Mouse (Mus musculus) forebrain, embryonic 13.5 days (tissue): ENCODE data around the gene Cntn1. TPM values are rescaled to one million over a fixed set of nuclear protein-coding genes. Genes with fewer than 3 reads are reported as not detected.

Source experiments
- ATAC-seq: fragments of 200-750 bp; cut with Nextera tagmentation; 2 replicates; pipeline ENCODE4 v1.8.0; 2017
- H3K27ac ChIP-seq: fragments of 300-500 bp; sonication (generic); 2 replicates; pipeline ENCODE4 v1.5.1; 2015; ENCODE audit warnings: inconsistent platforms, mild to moderate bottlenecking, moderate library complexity
- H3K27me3 ChIP-seq: fragments of 300-500 bp; sonication (generic); 2 replicates; pipeline ENCODE4 v1.6.1; 2015; ENCODE audit warnings: mild to moderate bottlenecking, inconsistent platforms
- H3K36me3 ChIP-seq: fragments of 300-500 bp; sonication (generic); 2 replicates; pipeline ENCODE4 v1.6.1; 2015; ENCODE audit warnings: mild to moderate bottlenecking, inconsistent platforms; ENCODE audit not compliant: poor library complexity, severe bottlenecking
- H3K4me1 ChIP-seq: fragments of 300-500 bp; sonication (generic); 2 replicates; pipeline ENCODE4 v1.6.1; 2015; ENCODE audit warnings: inconsistent platforms
- H3K4me2 ChIP-seq: fragments of 300-500 bp; sonication (generic); 2 replicates; pipeline ENCODE4 v1.6.1; 2015; ENCODE audit warnings: inconsistent platforms, mild to moderate bottlenecking, moderate library complexity
- H3K4me3 ChIP-seq: fragments of 300-500 bp; sonication (generic); 2 replicates; pipeline ENCODE4 v1.5.1; 2015; ENCODE audit warnings: mild to moderate bottlenecking, inconsistent platforms
- H3K9ac ChIP-seq: fragments of 300-500 bp; sonication (generic); 2 replicates; pipeline ENCODE4 v1.6.1; 2015; ENCODE audit warnings: mild to moderate bottlenecking, inconsistent platforms
- H3K9me3 ChIP-seq: fragments of 300-500 bp; sonication (generic); replicated peaks from 2 replicates; pipeline ENCODE4 v1.6.1; 2016; ENCODE audit warnings: inconsistent platforms
- WGBS: fragments of 180-500 bp; shearing (Covaris S2); methylation state at CpG from one replicate; pipeline ENCODE4 v1.1.7; 2015; 5-methylcytosine and 5-hydroxymethylcytosine counted together
- polyA plus RNA-seq: library from polyadenylated mRNA; unstranded; fragments of >200 nt; fragmentation: Nextera tagmentation; extraction: Ambion mirVana; gene quantifications from 2 replicates; pipeline ENCODE4 v1.2.1, GENCODE M21; 2015

The Cntn1 gene
- polyA plus RNA-seq, 1 experiment from 2014 or later = 7.6 TPM

DNA sequence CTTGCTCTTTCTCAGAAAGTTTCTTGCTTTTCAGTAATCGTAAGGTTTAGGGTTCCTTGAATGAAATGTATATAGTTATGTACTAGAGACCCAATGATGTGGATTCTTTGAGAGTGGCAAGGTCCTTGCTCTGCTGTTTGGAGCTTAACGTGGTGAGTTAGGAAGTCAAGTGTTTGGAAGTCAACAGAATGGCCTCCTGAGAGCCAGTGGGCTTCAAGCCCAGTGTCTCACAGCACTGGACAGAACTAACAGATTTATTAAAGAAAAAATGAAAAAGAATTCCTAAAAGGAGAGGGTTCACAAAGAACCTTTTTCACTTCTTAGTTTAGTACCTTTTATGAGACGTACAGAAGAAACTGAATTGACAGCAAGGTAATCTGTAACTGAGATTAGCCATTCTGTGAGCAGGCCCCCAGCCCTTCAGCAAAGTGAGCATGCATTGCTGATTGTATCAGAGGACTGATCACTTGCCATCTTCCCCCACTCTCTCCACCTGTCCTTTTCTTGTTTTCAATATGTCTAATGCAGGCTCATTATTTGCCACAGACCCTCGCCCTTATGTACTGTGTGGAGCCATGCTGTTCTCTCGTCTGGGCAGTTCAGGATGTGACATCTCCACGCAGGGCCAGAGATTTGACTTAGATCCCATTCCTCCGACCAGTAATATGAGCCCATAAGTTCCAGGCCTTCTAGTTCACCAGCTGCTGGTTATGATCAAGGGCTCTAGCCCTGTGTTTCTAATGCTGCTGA lies 159.7 kb downstream of the Cntn1 start:
- Histone ChIP-seq H3K27ac (no peak overlapping the region), H3K4me1 (no peaks in the 10 kb centered on the region), H3K4me2 (no peak overlapping the region), H3K4me3 (no peak overlapping the region), H3K9ac (no peak overlapping the region), H3K27me3 (no peaks in the 10 kb centered on the region), H3K9me3 (no peaks in the 10 kb centered on the region), H3K36me3 (no peaks in the 10 kb centered on the region)
- ATAC-seq = no peak
- 81% methylated on average over 7 of the region's 7 CpGs for WGBS

DNA sequence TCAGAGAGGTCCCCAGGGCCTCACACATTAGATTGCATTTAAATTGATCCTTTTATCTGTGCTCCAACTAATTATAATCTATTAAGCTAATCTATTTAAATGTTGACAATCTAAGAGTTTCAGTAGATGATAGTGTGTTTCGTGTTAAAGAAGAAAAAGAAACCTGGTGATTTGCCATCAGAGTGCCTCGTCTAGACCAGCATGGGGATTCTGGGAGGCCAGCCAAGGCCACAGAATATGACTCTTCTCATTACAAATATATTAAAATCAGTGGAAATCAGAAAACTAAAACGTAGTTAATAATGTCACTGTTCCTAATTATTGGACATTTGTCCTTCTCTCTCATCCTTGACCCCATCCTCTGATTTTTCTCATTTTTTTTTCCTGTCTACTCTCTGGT lies 164.9 kb downstream of the Cntn1 start:
- 47% methylated on average over 3 of the region's 3 CpGs for WGBS
- Histone ChIP-seq H3K9ac (no peak overlapping the region), H3K9me3 (no peaks in the 10 kb centered on the region), H3K27me3 (no peaks in the 10 kb centered on the region), H3K27ac (no peak overlapping the region), H3K36me3 (no peaks in the 10 kb centered on the region), H3K4me1 (no peaks in the 10 kb centered on the region), H3K4me2 (no peak overlapping the region), H3K4me3 (no peak overlapping the region)
- ATAC-seq = no peak

DNA sequence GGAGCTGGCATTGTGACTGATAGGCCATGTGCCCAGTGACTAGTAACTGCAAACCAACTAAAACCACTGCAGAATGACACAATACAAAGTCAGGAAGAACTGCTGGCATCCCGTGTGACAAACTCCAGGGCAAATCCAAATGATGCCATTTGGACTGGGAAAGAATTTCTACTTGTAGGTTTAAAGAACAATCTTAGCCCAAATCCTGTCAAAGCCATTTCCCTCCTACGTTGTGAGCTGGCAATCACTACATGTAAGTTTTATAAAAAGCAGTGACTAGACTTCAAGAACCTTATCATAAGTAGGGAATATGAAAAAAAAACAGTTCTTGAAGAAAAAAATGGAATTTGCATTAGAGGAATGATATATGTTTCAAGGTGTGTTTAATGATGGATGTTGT lies 170.5 kb downstream of the Cntn1 start:
- Histone ChIP-seq H3K27me3 (no peaks in the 10 kb centered on the region), H3K4me3 (no peak overlapping the region), H3K36me3 (no peaks in the 10 kb centered on the region), H3K27ac (no peak overlapping the region), H3K9ac (no peak overlapping the region), H3K4me2 (no peak overlapping the region), H3K9me3 (no peaks in the 10 kb centered on the region), H3K4me1 (no peaks in the 10 kb centered on the region)
- ATAC-seq = no peak
- WGBS = 79% methylated on average over 2 of the region's 2 CpGs

DNA sequence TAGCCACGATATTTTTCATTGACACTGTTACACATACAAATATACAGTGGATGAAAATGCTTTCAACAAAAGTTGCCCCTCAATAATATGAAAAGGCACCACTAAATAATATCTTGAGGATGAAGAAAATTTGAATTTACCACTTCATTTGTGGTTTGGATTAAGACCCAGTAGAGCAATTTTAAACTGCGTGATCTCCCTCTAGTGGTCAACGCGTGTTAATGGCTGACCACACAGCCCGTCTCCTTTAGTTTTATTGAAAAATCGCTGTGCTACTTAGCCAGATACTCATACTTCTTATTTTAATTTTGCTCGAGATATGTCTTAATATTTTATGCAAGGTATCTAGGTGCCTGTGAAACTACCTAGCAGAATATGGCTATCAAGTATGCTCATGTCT lies 180.4 kb downstream of the Cntn1 start:
- WGBS = 22% methylated on average over 7 of the region's 7 CpGs
- no peaks in the 10 kb centered on the region for H3K4me1 ChIP-seq
- no peaks in the 10 kb centered on the region for H3K9me3 ChIP-seq
- no peak overlapping the region for H3K9ac ChIP-seq
- H3K27ac ChIP-seq = no peak overlapping the region
- no peaks in the 10 kb centered on the region for H3K27me3 ChIP-seq
- no peak overlapping the region for H3K4me3 ChIP-seq
- no peak overlapping the region for H3K4me2 ChIP-seq
- H3K36me3 ChIP-seq = no peaks in the 10 kb centered on the region
- ATAC-seq = peak; percentile 70; the same call in 1 of the 2 replicates

DNA sequence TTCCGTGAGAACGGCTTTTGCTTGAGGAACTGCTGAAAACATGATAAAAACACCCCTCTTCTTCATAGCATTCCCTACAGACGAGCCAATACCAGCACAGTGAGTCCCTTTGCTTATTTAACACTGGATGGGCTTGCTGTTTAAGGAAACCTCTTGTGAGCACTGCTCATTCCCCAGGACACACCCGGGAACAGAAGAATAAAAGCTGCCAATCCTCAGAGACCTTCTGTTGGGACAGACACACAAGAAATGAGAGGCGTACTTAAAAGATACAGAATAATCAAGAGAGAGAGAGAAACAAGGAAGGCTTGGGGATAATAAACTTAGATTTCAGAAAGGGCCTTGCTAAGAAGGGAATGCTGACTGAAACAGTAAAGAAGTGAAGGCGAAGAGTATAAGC lies 184.9 kb downstream of the Cntn1 start:
- H3K4me2 ChIP-seq = no peak overlapping the region
- H3K36me3 ChIP-seq = no peaks in the 10 kb centered on the region
- H3K9ac ChIP-seq = no peak overlapping the region
- no peak overlapping the region for H3K4me3 ChIP-seq
- 75% methylated on average over 6 of the region's 6 CpGs for WGBS
- H3K4me1 ChIP-seq = no peaks in the 10 kb centered on the region
- no peaks in the 10 kb centered on the region for H3K9me3 ChIP-seq
- no peak overlapping the region for H3K27ac ChIP-seq
- no peak for ATAC-seq
- H3K27me3 ChIP-seq = no peaks in the 10 kb centered on the region

DNA sequence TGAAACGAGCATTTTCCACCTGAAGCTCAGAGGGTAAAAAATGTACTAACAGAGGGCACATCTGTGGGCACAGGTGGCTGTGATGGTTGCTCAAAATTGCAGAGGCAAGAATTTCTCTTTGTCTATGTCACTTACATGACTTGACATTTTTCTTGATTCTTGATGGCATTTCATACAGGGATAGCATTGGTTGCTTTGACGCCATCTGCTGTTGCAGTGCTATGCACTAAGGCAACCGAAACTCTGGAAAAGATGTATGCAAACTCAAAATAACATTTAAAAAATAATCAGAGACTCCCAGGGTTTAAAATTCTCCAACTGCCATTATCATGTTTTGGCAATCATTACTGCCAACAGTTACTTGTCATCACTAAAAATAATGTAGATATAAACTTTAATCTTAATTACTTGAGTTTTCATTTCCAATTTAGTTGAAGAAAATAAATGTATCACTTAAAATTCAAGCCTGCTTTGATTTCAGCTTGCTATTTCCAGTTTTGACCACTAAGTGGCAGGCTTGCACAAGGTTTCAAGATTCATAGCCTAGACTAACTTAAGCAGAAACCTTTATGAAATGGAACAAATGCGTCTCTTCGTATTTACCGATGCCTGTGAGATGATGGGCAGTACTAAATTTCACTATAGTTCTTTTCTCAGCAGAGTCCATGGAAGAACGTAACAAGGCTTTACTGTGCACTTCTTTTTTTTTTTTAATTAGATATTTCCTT lies 214.2 kb downstream of the Cntn1 start:
- peak; percentile 48; the same call in 1 of the 2 replicates for ATAC-seq
- H3K36me3 ChIP-seq = no peaks in the 10 kb centered on the region
- peaks cover 3% of the 10 kb centered on the region; the same call in 1 of the 2 replicates for H3K4me1 ChIP-seq
- no peak overlapping the region for H3K4me3 ChIP-seq
- no peak overlapping the region for H3K4me2 ChIP-seq
- H3K27ac ChIP-seq = no peak overlapping the region
- 27% methylated on average over 7 of the region's 7 CpGs for WGBS
- H3K9ac ChIP-seq = no peak overlapping the region
- H3K27me3 ChIP-seq = no peaks in the 10 kb centered on the region
- no peaks in the 10 kb centered on the region for H3K9me3 ChIP-seq

DNA sequence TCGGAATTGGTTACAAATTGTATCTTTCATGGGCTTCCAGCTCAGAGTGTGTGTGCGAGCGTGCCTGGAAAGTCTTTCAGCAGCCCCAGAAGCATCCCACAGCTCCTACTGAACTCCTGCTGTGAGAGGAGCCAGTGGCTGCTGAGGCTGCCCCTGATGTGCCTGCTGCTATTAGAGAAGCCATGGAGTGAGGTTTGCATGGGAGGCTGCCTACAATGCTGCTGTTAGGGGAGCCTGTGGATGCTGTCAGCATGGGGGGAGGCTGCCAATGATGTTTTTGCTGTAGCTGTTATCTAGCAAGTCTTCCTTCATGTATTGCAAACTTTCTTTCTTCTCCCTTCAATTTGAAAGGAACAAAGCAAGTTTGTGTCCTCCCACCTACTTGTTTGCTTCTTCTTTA lies 217.4 kb downstream of the Cntn1 start:
- 23% methylated on average over 3 of the region's 3 CpGs for WGBS
- Histone ChIP-seq H3K9me3 (no peaks in the 10 kb centered on the region), H3K4me1 (no peaks in the 10 kb centered on the region), H3K9ac (no peak overlapping the region), H3K36me3 (no peaks in the 10 kb centered on the region), H3K27me3 (no peaks in the 10 kb centered on the region), H3K4me3 (no peak overlapping the region), H3K27ac (no peak overlapping the region), H3K4me2 (no peak overlapping the region)
- no peak for ATAC-seq

DNA sequence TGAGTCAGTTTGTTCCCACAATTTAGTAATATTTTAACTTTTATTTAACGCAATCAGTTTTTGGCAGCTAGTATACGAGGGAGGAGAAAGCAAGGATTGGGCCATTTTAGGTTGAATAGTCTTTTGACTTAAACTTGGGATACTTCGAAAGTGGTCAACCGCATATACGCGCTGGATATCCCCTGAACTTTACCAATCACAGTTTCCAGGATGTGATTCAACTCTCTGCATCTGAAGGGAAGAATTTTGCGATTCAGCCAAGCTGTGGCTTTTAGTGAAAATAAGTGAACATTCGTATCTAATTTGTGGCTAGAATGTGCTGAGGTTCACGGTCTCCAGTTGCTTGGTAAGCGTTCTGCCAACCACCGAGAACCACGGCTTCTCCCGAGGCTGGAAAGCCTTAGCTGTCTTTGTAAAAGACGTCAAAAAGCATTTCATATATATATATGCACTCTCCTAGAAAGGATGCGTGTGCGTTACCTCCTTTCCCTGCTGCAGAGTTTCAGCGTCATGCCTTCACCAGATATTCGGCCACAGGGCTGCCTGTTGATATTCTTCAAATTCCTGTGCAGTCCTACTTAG lies 217.9 kb downstream of the Cntn1 start:
- ATAC-seq = no peak
- Histone ChIP-seq H3K4me2 (no peak overlapping the region), H3K27ac (no peak overlapping the region), H3K4me3 (no peak overlapping the region), H3K27me3 (no peaks in the 10 kb centered on the region), H3K36me3 (no peaks in the 10 kb centered on the region), H3K4me1 (no peaks in the 10 kb centered on the region), H3K9me3 (no peaks in the 10 kb centered on the region), H3K9ac (no peak overlapping the region)
- 89% methylated on average over 18 of the region's 18 CpGs for WGBS

DNA sequence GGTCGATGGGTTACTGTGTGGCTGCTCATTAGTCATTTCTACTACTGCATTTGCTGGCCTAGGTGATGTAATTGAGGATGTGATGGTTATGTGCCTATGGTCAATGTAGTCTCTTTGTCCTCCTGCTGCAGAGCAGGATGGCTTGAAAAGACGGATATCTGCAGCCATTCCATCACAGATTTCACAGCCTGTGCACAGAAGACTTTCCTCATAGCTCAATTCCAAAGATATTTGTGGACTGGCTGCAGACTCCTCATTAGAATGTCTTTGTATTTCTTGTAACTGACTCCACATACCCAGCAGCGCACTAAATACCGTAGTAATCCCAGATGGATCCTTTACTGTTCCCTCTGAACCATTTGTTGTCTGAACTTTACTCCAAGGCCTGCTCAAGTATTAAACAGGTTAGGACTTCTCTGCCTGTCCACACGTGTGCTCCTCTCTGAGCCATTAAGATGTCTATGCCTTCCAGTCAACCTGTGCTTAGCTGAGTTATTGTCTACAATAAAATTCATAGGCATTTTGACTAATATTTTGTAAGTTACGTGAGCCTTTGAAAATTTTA lies 220.9 kb downstream of the Cntn1 start:
- Histone ChIP-seq H3K9me3 (no peaks in the 10 kb centered on the region), H3K36me3 (no peaks in the 10 kb centered on the region), H3K4me3 (no peak overlapping the region), H3K9ac (no peak overlapping the region), H3K27me3 (no peaks in the 10 kb centered on the region), H3K4me2 (no peak overlapping the region), H3K27ac (no peak overlapping the region), H3K4me1 (no peaks in the 10 kb centered on the region)
- ATAC-seq = no peak
- 76% methylated on average over 6 of the region's 6 CpGs for WGBS

DNA sequence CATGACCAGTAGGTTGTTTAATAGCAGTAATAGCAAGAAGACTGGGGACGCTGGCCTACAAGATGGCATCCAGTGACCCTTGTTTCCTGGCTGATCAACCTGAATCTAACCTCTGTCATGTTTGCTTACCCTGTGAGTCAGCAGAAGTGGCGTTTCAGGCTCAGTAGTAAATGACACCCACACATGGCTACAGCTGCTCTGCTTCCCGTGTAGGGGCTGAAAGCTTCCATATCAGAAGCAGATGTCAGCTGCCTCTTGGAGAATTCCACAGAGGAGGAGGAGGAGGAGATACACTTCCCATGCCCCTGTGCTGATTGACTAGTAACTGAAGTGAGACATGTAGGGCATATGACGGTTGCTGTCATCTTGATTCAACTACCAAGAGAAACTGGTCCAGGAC lies 225.9 kb downstream of the Cntn1 start:
- no peak for ATAC-seq
- no peak overlapping the region for H3K4me2 ChIP-seq
- 77% methylated on average over 4 of the region's 4 CpGs for WGBS
- no peak overlapping the region for H3K4me3 ChIP-seq
- H3K36me3 ChIP-seq = no peaks in the 10 kb centered on the region
- H3K9ac ChIP-seq = no peak overlapping the region
- no peaks in the 10 kb centered on the region for H3K4me1 ChIP-seq
- H3K9me3 ChIP-seq = no peaks in the 10 kb centered on the region
- no peaks in the 10 kb centered on the region for H3K27me3 ChIP-seq
- no peak overlapping the region; the same call in 1 of the 2 replicates for H3K27ac ChIP-seq

DNA sequence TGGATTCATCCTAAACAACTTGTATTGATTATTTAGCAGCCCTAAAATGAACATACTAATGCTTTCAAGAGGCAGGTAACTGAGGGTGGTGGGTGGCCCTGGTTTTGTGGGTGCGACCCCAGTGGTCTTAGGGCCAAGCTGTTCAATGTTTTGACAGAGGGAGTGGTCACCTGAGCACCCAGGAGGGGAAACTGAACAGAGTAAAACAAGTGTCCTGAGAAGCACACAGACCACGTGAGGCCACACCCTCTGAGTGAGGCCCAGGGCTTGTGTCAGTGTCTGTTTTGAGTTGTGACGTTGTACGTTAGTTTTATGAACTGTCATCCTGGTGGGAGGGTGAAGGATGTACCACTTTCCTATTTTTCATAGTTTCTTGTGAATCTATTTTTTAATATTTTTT lies 227.0 kb downstream of the Cntn1 start:
- Histone ChIP-seq H3K9me3 (no peaks in the 10 kb centered on the region), H3K4me2 (no peak overlapping the region), H3K4me3 (no peak overlapping the region), H3K9ac (no peak overlapping the region), H3K4me1 (no peaks in the 10 kb centered on the region), H3K36me3 (no peaks in the 10 kb centered on the region), H3K27me3 (no peaks in the 10 kb centered on the region), H3K27ac (no peak overlapping the region)
- no peak for ATAC-seq
- WGBS = 88% methylated on average over 4 of the region's 4 CpGs

DNA sequence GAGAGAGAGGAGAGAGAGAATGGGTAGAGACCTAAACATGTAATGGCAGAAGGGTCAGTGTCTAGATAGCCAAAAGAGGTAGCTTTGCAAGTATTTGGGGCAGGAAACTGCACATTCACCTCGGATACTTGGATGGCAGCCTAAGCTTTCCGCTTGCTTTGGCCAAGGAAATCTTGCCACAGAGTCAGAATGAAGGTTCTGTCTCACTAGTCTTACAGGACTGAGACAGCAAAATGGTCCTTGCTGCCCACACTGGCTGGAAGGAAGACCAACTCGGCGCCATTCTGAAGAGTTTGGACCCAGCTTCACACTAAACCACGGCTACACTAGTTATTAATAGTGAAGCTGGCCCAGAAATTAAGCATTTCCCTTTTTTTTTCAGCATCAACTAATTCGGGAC lies 230.0 kb downstream of the Cntn1 start:
- no peak overlapping the region for H3K4me2 ChIP-seq
- H3K4me1 ChIP-seq = no peaks in the 10 kb centered on the region
- H3K4me3 ChIP-seq = no peak overlapping the region
- no peak for ATAC-seq
- no peak overlapping the region for H3K27ac ChIP-seq
- 92% methylated on average over 6 of the region's 6 CpGs for WGBS
- no peak overlapping the region for H3K9ac ChIP-seq
- H3K9me3 ChIP-seq = no peaks in the 10 kb centered on the region
- H3K27me3 ChIP-seq = no peaks in the 10 kb centered on the region
- no peaks in the 10 kb centered on the region for H3K36me3 ChIP-seq
